Mouse (Mus musculus): ENCODE measurements around the gene Mcpt9.
"Not testable (repeated sequence)": the region's sequence is repeated elsewhere in the genome, so short reads cannot be mapped to it uniquely, and the experiment has no call there.

Gene Mcpt9

DNA sequence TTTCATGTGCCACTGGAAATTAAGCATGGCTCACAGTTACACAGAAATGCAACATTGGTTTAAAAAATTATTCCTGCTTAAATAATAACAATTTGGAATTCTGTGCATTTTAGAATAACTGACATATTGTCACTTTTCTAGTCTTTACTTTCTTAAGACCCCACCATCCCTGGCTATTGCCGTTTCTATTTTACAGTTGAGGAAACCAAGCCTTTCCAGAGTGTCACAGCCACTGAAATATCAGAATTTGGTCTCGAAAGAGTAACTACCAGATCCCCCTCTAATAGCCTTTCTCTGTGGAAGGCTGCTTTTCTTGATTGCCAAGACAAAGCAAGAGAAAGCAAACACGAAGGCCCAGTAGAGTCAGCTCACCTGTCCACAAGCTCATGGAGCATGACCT is at the start of gene Mcpt9:
TSS of gene Mcpt9 (minus strand) at position 101 of the 400 bp plus-strand sequence.
- not testable (repeated sequence) for DNase-seq

DNA sequence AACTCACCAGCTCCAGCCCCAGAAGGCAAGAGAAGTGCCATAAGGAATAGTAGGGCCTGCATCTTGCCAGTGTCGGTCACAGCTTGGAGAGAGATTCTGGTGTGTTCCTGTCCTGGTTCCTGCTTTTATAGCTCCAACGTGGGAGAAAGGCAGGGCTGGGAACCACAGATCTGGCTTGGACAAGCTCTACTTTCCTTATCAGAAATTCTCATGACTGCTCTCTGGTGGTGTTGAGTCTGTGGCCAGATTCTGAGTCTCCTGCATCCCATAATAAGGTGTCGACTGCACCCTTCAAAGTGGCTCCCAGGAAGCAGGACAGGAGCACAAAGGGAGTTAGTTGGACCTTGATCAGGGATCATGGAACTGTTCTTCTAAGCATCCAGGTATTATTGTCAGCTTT is 31.9 kb upstream of the Mcpt9 start, which contains the start of gene Mcpt4:
TSS of gene Mcpt4 (minus strand) at position 101 of the 400 bp plus-strand sequence.
- DNase-seq, result not testable (repeated sequence)

DNA sequence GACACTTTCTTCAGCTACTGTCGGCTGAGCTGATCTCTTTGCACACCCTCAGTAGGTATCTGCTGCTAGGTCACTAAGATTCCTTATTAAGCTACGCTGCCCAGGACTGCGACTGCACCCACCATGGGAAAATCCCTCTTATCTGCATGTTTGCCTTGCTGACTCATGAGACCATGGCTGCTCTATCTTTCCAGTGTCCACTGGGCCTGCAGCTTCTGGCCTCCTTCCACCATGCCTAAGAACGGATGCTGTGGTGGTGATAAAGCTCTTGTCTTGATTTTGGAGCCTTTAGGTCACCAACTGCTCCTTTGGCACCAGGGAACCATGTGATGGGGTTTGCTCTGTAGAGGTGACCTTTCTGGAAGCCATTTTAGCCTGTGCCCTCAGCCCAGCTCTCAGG is 27.4 kb upstream of the Mcpt9 start:
- DNase-seq, result no peak

DNA sequence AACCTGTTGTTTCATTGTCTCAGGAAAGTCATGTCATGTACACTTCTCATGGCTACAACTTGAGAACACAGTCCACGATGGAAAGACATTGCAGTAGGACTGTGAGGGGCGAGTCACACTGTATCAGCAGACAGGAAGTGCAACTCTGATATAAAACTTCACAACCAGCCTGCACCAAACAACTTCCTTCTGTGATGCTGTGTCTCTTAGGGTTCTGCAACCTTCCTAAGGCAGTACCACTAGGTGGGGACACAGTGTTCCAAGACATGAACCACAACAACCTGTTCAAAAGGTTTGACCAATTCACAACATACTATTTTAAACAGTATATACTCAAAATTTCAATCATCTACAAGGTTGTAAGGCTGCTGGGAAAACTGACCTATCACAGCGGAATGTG is 25.1 kb upstream of the Mcpt9 start:
- DNase-seq, result no peak

DNA sequence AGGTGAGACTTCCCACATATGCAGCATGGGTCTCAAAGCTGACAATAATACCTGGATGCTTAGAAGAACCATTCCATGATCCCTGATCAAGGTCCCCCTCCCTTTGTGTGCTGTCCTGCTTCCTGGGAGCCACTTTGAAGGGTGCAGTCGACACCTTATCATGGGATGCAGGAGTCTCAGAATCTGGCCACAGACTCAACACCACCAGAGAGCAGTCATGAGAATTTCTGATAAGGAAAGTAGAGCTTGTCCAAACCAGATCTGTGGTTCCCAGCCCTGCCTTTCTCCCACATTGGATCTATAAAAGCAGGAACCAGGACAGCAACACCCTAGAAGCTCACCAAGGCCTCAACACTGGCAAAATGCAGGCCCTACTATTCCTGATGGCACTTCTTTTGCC is 11.5 kb upstream of the Mcpt9 start, which contains the start of gene Mcpt2:
TSS of gene Mcpt2 (plus strand) at position 250 of the 400 bp plus-strand sequence.
- not testable (repeated sequence) for DNase-seq

DNA sequence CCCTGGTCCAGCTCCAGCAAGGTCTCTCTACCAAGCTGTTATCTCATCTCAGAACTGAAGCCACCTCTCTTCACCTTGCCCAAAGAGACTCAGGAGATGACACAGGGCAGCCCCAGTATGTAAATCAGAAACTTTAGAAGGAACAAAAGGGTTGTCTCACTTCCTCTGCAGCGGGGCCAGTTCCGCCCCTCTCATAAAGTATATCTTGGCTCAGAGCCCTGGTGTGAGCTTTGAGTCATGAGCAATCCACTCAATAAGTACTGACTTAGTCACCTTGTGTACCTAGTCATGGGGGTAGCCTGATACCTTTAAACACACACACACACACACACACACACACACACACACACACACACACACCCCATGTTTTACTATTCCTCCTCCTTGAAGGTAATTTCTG is 4.1 kb upstream of the Mcpt9 start:
- DNase-seq, result no peak

DNA sequence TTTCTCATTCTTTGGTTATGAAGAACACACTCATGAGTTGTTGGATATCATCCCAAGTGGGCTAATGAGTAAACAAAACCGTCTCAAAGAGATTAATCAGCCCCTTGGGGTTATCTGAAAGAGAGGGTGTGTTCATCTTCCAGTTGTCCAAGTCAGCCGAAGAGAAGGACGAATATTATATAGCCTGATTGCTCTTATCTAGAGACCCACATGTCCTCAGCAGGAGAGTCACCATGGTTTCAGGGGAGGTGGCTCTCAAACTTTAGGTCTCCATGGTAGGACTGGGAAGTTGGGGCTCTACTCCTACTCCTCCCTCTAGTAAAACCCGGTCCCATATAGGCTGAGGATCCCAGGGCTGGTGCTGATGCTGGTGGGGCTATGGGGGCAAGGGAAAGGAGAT is 9.0 kb downstream of the Mcpt9 start:
- peak; percentile 7 for DNase-seq

DNA sequence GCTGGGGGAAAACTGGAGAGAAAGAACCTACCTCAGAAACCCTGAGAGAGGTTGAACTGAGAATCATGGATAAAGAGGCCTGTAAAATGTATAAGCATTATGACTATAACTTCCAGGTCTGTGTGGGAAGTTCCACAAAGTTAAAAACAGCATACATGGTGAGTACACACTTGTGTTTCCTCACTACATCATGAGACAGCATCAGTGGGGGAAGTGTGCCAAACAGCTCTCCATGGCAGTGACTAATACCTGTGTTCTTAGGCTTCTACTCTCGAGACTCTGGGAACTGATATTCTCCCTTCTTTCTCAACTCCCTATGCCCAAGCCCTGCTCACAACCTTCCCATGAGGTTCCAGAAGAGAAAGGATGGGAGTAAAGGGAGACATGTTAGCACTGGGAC is 10.8 kb downstream of the Mcpt9 start:
- peak; percentile 25 for DNase-seq

DNA sequence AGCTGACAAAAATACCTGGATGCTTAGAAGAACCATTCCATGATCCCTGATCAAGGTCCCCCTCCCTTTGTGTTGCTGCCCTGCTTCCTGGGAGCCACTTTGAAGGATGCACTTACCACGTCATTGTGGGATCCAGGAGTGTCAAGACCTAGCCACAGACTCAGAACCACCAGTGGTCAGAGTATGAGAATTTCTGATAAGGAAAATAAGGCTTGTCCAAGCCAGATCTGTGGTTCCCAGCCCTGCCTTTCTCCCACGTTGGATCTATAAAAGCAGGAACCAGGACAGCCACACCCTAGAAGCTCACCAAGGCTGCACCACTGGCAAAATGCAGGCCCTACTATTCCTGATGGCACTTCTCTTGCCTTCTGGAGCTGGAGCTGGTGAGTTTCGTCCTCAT is 12.6 kb downstream of the Mcpt9 start, which contains the start of gene Mcpt1:
TSS of gene Mcpt1 (plus strand) at position 301 of the 400 bp plus-strand sequence.
- DNase-seq, result peak; percentile 76

DNA sequence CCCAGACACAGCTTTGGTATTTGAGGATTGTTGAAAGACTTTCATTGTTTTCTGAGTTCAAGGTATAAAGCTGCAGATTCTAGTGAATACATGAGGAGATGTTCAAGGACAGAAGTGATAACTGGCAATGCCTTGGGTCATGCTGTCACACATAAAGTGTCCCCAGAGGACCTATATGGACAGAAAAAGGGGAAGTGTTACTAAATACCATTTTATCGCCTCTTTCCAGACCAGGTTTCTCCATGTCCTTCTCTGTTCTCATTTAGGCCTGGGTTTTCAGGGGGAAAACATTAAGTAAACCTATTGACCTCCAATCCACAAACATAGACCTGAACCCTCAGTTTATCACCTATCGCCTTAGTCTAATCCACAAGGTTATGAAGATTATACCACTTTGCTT is 16.4 kb downstream of the Mcpt9 start:
- DNase-seq, result peak; percentile 12

DNA sequence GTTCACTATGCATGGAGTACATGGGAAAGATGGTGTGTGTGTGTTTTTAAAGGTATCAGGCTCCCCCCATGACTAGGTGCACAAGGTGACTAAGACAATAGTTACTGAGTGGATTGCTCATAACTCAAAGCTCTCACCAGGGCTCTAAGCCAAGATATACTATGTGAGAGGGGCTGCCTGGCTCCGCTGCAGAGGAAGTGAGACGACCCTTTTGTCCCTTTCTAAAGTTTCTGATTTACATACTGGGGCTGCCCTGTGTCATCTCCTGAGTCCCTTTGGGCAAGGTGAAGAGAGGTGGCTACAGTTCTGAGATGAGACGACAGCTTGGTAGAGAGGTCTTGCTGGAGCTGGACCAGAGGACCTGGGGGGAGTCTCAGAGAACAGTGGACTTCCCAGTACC is 17.1 kb downstream of the Mcpt9 start:
- DNase-seq, result peak; percentile 59

DNA sequence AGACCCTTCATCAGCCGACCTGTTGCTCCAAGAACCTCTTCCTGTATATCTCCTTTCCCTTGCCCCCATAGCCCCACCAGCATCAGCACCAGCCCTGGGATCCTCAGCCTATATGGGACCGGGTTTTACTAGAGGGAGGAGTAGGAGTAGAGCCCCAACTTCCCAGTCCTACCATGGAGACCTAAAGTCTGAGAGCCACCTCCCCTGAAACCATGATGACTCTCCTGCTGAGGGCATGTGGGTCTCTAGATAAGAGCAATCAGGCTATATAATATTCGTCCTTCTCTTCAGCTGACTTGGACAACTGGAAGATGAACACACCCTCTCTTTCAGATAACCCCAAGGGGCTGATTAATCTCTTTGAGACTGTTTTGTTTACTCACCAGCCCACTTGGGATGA is 42.8 kb downstream of the Mcpt9 start:
- peak; percentile 55 for DNase-seq

Measured in heart, adult 11 months (tissue).